Mouse (Mus musculus) embryonic fibroblast, embryonic 13.5 days (primary cell): ENCODE measurements at regions not wholly inside any gene's neighbourhood (a gene's known extent, or its start where the extent isn't known, plus 50 kb on each side); places are given as distances from the start of the nearest gene placed in this dataset.

ENCODE experiments used
- H3K27ac ChIP-seq: 2 replicates; pipeline ENCODE4 v1.5.1; 2012; ENCODE audit warnings: low read length, control low read depth, inconsistent platforms; ENCODE audit not compliant: insufficient read depth
- H3K4me1 ChIP-seq: 2 replicates; pipeline ENCODE4 v1.6.1; 2011; ENCODE audit warnings: low read length; ENCODE audit not compliant: control insufficient read depth, insufficient read depth
- H3K4me3 ChIP-seq: 2 replicates; pipeline ENCODE4 v1.5.1; 2011; ENCODE audit warnings: mild to moderate bottlenecking, control low read depth, low read length; ENCODE audit not compliant: insufficient read depth
- CTCF ChIP-seq: IDR thresholded peaks from 2 replicates; pipeline ENCODE4 v1.5.1; 2011; ENCODE audit warnings: mild to moderate bottlenecking, control low read depth, low read length, moderate library complexity, borderline replicate concordance; ENCODE audit not compliant: insufficient read depth
- POLR2A ChIP-seq: IDR thresholded peaks from 2 replicates; pipeline ENCODE4 v1.6.1; 2011; ENCODE audit warnings: low read depth, mild to moderate bottlenecking, control low read depth, low read length, moderate library complexity

- TF ChIP-seq POLR2A = no peak
- TF ChIP-seq CTCF = no peak
- no peak overlapping the region for H3K4me3 ChIP-seq
Measured at GRCm38 (mm10) chr13:57325306-57325925, 429.6 kb upstream of the Trpc7 start.

GRCm38 (mm10) chr13:57316211-57317005 lies 420.6 kb upstream of the Trpc7 start:
- no peak for TF ChIP-seq CTCF
- no peak for TF ChIP-seq POLR2A
- Histone ChIP-seq H3K27ac (no peak overlapping the region), H3K4me1 (no peaks in the 10 kb centered on the region; the same call in 1 of the 2 replicates), H3K4me3 (no peak overlapping the region)

More at GRCm38 (mm10) chr13:57325306-57325925, 429.6 kb upstream of the Trpc7 start:
- H3K4me1 ChIP-seq = no peaks in the 10 kb centered on the region
- H3K27ac ChIP-seq = no peak overlapping the region

- H3K4me1 ChIP-seq = no peaks in the 10 kb centered on the region; the same call in 1 of the 2 replicates
- no peak overlapping the region for H3K27ac ChIP-seq
- no peak overlapping the region for H3K4me3 ChIP-seq
- TF ChIP-seq POLR2A (no peak), CTCF (no peak)
Measured at GRCm38 (mm10) chr13:57314512-57314911, 418.7 kb upstream of the Trpc7 start.

GRCm38 (mm10) chr13:57313731-57314130 lies 417.9 kb upstream of the Trpc7 start:
- Histone ChIP-seq H3K4me3 (no peak overlapping the region), H3K4me1 (no peaks in the 10 kb centered on the region; the same call in 1 of the 2 replicates), H3K27ac (no peak overlapping the region)
- TF ChIP-seq POLR2A = no peak
- no peak for TF ChIP-seq CTCF

GRCm38 (mm10) chr13:57311235-57311634 lies 415.4 kb upstream of the Trpc7 start:
- H3K4me3 ChIP-seq = no peak overlapping the region
- no peaks in the 10 kb centered on the region; the same call in 1 of the 2 replicates for H3K4me1 ChIP-seq
- H3K27ac ChIP-seq = no peak overlapping the region
- TF ChIP-seq CTCF (no peak), POLR2A (no peak)

GRCm38 (mm10) chr13:57309618-57310017 lies 413.8 kb upstream of the Trpc7 start:
- TF ChIP-seq POLR2A (no peak), CTCF (no peak)

GRCm38 (mm10) chr13:57307971-57308903 lies 412.4 kb upstream of the Trpc7 start:
- TF ChIP-seq CTCF = no peak
- TF ChIP-seq POLR2A = no peak
- H3K4me3 ChIP-seq = no peak overlapping the region
- H3K4me1 ChIP-seq = no peaks in the 10 kb centered on the region
- no peak overlapping the region for H3K27ac ChIP-seq

More at GRCm38 (mm10) chr13:57309618-57310017, 413.8 kb upstream of the Trpc7 start:
- no peaks in the 10 kb centered on the region for H3K4me1 ChIP-seq
- H3K27ac ChIP-seq = no peak overlapping the region
- no peak overlapping the region for H3K4me3 ChIP-seq

GRCm38 (mm10) chr13:57305586-57305985 lies 409.8 kb upstream of the Trpc7 start:
- Histone ChIP-seq H3K4me1 (no peaks in the 10 kb centered on the region), H3K4me3 (no peak overlapping the region), H3K27ac (no peak overlapping the region)
- no peak for TF ChIP-seq CTCF
- TF ChIP-seq POLR2A = no peak

GRCm38 (mm10) chr13:57303805-57304204 lies 408.0 kb upstream of the Trpc7 start:
- no peak overlapping the region for H3K4me3 ChIP-seq
- H3K27ac ChIP-seq = no peak overlapping the region
- H3K4me1 ChIP-seq = no peaks in the 10 kb centered on the region
- TF ChIP-seq POLR2A (no peak), CTCF (no peak)
